Mouse (Mus musculus): Measurements from ENCODE around the gene Mis18bp1.
"Not testable (repeated sequence)": the region's sequence is repeated elsewhere in the genome, so short reads cannot be mapped to it uniquely, and the experiment has no call there.

GRCm38 (mm10) chr12:65136121-65136520 is 36.3 kb downstream of the Mis18bp1 start:
- not testable (repeated sequence) for TF ChIP-seq CTCF (IDR thresholded peaks at IDR 0.05); EP300 (IDR thresholded peaks at IDR 0.05; ENCODE audit: insufficient read depth, low read depth, low read length)

Measured in heart, adult 2 months (tissue).